Mouse (Mus musculus): Measurements from ENCODE around the gene Wnt5b. TPM values are rescaled to one million over a fixed set of nuclear protein-coding genes. Genes with fewer than 3 reads are reported as not detected.

Wnt5b gene
- polyA plus RNA-seq, 1 experiment: not detected

DNA sequence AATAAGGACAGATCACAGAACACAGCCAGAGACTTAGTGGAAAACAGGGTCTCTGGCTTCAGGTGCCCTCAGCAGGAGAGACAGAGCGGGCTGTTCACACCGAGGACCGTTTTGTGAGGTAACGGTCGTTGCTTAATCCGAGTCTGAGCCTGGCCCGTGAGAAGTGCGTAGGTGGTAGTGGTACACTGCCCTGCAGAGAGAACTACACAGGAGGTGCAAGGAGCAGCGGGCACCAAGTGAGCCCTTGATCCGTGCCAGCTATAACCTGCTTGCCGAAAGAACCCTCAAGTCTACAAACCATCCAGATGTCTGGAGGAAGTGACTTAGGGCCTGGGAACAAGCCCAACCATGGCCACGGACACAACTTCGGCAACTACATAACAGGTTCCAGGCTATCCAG, 114.8 kb downstream of the Wnt5b start:
- Histone ChIP-seq H3K36me3 (replicated peaks; ENCODE audit: low read length) (no peaks in the 10 kb centered on the region), H3K4me3 (replicated peaks) (no peak overlapping the region), H3K9me3 (peaks cover 10% of the 10 kb centered on the region; the same call in 1 of the 2 replicates), H3K4me1 (peaks cover 5% of the 10 kb centered on the region), H3K27me3 (replicated peaks) (peaks cover 27% of the 10 kb centered on the region)
- TF ChIP-seq GATA1 (IDR thresholded peaks at IDR 0.05; ENCODE audit: borderline replicate concordance, low read length) (no peak), FLI1 (IDR thresholded peaks at IDR 0.05; ENCODE audit: low read length) (no peak)

- Histone ChIP-seq H3K36me3 (replicated peaks; ENCODE audit: low read length) (no peaks in the 10 kb centered on the region), H3K27me3 (replicated peaks) (peaks cover 25% of the 10 kb centered on the region), H3K4me3 (replicated peaks) (no peak overlapping the region), H3K9me3 (peaks cover 11% of the 10 kb centered on the region; the same call in 1 of the 2 replicates), H3K4me1 (peaks cover 5% of the 10 kb centered on the region)
- no peak for TF ChIP-seq FLI1 (IDR thresholded peaks at IDR 0.05; ENCODE audit: low read length)
Observed at GRCm38 (mm10) chr6:119428611-119429010, 115.5 kb downstream of the Wnt5b start.

GRCm38 (mm10) chr6:119421001-119421400, 123.1 kb downstream of the Wnt5b start:
- Histone ChIP-seq H3K4me3 (replicated peaks) (no peak overlapping the region), H3K27me3 (replicated peaks) (peaks cover under 1% of the 10 kb centered on the region), H3K9me3 (peaks cover 11% of the 10 kb centered on the region; the same call in 1 of the 2 replicates), H3K36me3 (replicated peaks; ENCODE audit: low read length) (no peaks in the 10 kb centered on the region), H3K4me1 (peaks cover 53% of the 10 kb centered on the region)
- TF ChIP-seq GATA1 (IDR thresholded peaks at IDR 0.05; ENCODE audit: borderline replicate concordance, low read length): no peak
- no peak for TF ChIP-seq FLI1 (IDR thresholded peaks at IDR 0.05; ENCODE audit: low read length)

- TF ChIP-seq GATA1 (IDR thresholded peaks at IDR 0.05; ENCODE audit: borderline replicate concordance, low read length): no peak
- TF ChIP-seq FLI1 (IDR thresholded peaks at IDR 0.05; ENCODE audit: low read length): no peak
Observed at GRCm38 (mm10) chr6:119420357-119420756, 123.8 kb downstream of the Wnt5b start.

GRCm38 (mm10) chr6:119419412-119419811, 124.7 kb downstream of the Wnt5b start:
- H3K4me3 ChIP-seq (replicated peaks): no peak overlapping the region
- peaks cover 11% of the 10 kb centered on the region for H3K27me3 ChIP-seq (replicated peaks)
- TF ChIP-seq GATA1 (IDR thresholded peaks at IDR 0.05; ENCODE audit: borderline replicate concordance, low read length): no peak
- TF ChIP-seq FLI1 (IDR thresholded peaks at IDR 0.05; ENCODE audit: low read length): no peak

More at GRCm38 (mm10) chr6:119420357-119420756, 123.8 kb downstream of the Wnt5b start:
- Histone ChIP-seq H3K4me1 (peaks cover 53% of the 10 kb centered on the region), H3K36me3 (replicated peaks; ENCODE audit: low read length) (no peaks in the 10 kb centered on the region), H3K9me3 (peaks cover 9% of the 10 kb centered on the region; the same call in 1 of the 2 replicates), H3K27me3 (replicated peaks) (peaks cover 5% of the 10 kb centered on the region), H3K4me3 (replicated peaks) (no peak overlapping the region)

DNA sequence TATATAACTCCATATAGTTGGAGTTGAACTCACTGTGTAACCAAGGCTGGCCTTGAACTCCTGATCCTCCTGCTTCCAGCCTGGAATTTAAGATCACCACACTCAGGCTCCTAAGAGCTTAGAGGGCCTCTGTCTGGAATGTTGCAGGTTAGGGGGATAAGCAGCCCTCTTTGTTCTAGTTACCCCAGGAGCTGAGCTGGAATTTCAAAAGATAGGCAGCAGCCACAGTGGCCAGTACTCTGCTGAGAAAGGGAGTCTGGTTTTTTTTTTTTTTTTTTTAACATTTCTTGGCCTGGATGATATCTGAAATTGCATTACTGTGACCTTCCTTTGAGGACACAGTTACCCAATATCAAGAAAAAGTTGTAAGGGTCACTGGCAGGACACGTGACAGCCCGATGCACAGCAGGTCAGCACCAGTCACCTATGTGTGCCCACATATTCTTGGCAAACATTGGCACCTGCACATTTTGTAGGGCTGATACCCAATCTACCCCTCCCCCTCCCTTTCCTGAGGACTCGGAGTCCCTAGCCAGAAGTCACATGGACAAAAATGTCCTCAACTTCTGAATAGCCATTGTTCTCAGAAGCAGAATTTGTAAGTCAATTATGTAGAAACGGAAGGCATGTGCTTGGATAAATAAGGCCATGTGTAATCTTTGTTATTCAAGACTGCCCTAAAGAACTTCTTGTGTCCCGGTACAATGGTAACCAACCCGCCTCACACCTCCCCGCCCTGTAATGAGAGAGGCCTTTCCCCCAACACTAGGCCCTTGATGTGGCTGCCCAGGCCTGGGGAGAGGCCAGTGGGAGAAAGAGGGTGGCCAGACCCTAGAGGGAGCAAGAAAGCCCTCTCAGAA, 125.5 kb downstream of the Wnt5b start:
- Histone ChIP-seq H3K4me1 (peaks cover 49% of the 10 kb centered on the region), H3K4me3 (replicated peaks) (no peak overlapping the region), H3K36me3 (replicated peaks; ENCODE audit: low read length) (no peaks in the 10 kb centered on the region), H3K9me3 (no peaks in the 10 kb centered on the region), H3K27me3 (replicated peaks) (peaks cover 13% of the 10 kb centered on the region)
- TF ChIP-seq GATA1 (IDR thresholded peaks at IDR 0.05; ENCODE audit: borderline replicate concordance, low read length) (no peak), FLI1 (IDR thresholded peaks at IDR 0.05; ENCODE audit: low read length) (no peak)

More at GRCm38 (mm10) chr6:119419412-119419811, 124.7 kb downstream of the Wnt5b start:
- H3K36me3 ChIP-seq (replicated peaks; ENCODE audit: low read length): no peaks in the 10 kb centered on the region
- peaks cover 49% of the 10 kb centered on the region for H3K4me1 ChIP-seq
- 0 out of 2 replicates have a peak, but pooled peaks cover 2% of the 10 kb centered on the region for H3K9me3 ChIP-seq

- peaks cover 50% of the 10 kb centered on the region for H3K4me1 ChIP-seq
- TF ChIP-seq GATA1 (IDR thresholded peaks at IDR 0.05; ENCODE audit: borderline replicate concordance, low read length): no peak
- peak overlapping the region; percentile 74 for H3K4me3 ChIP-seq (replicated peaks)
- H3K36me3 ChIP-seq (replicated peaks; ENCODE audit: low read length): no peaks in the 10 kb centered on the region
- peaks cover 13% of the 10 kb centered on the region for H3K27me3 ChIP-seq (replicated peaks)
- no peaks in the 10 kb centered on the region for H3K9me3 ChIP-seq
Observed at GRCm38 (mm10) chr6:119417821-119418220, 126.3 kb downstream of the Wnt5b start.

DNA sequence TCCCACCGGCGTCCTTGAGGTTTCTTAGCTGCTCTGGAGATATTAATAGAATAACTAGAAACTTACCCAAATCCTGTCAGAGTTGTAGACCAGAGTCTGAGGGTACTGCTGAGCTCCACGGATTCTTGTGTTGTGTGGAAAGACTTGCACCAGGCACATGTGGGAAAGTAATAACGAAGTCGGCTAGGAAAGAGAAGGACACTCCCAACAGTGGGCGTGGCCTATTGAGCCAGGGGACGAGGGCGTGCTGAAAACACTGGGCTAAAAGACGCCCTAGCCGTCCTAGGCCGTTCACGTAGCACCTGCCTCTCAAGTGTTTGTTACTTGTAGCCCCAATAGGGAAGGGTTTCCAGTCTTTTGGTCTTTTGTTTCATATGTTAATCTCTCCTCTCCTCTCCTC, 126.8 kb downstream of the Wnt5b start, which contains the start of gene Adipor2:
Gene Adipor2 (minus strand): TSS at position 351 of the 400 bp plus-strand sequence.
- Histone ChIP-seq H3K4me3 (replicated peaks) (peak within 1 kb of the TSS; percentile 90), H3K9me3 (no peaks in the 10 kb centered on the region), H3K36me3 (replicated peaks; ENCODE audit: low read length) (no peaks in the 10 kb centered on the region), H3K27me3 (replicated peaks) (peaks cover 15% of the 10 kb centered on the region), H3K4me1 (peaks cover 45% of the 10 kb centered on the region)
- TF ChIP-seq GATA1 (IDR thresholded peaks at IDR 0.05; ENCODE audit: borderline replicate concordance, low read length) (no peak), FLI1 (IDR thresholded peaks at IDR 0.05; ENCODE audit: low read length) (no peak)

- no peak for TF ChIP-seq FLI1 (IDR thresholded peaks at IDR 0.05; ENCODE audit: low read length)
- no peak for TF ChIP-seq GATA1 (IDR thresholded peaks at IDR 0.05; ENCODE audit: borderline replicate concordance, low read length)
- Histone ChIP-seq H3K27me3 (replicated peaks) (peaks cover 20% of the 10 kb centered on the region), H3K9me3 (no peaks in the 10 kb centered on the region), H3K4me3 (replicated peaks) (peak overlapping the region; percentile 43), H3K4me1 (peaks cover 38% of the 10 kb centered on the region), H3K36me3 (replicated peaks; ENCODE audit: low read length) (no peaks in the 10 kb centered on the region)
Observed at GRCm38 (mm10) chr6:119416643-119417042, 127.5 kb downstream of the Wnt5b start.
